Mouse (Mus musculus) cerebellum, postnatal 4 days (tissue): Measurements from ENCODE around the gene Tead1.

Experiments
- DNase-seq, 2 experiments: peaks; one replicate each; pipeline ENCODE4 v3.0.0; 2022; ENCODE audit warnings: low spot score in 2 of 2, mixed read lengths in 1 of 2

Gene Tead1

GRCm38 (mm10) chr7:112679171-112679512 is at the start of gene Tead1:
TSS of gene Tead1 (plus strand) at chr7:112679318.
- DNase-seq = peak; percentile 98 to 99

GRCm38 (mm10) chr7:112634505-112635213 is 44.5 kb upstream of the Tead1 start:
- no peak for DNase-seq

GRCm38 (mm10) chr7:112635936-112636335 is 43.2 kb upstream of the Tead1 start:
- DNase-seq = no peak

- DNase-seq = no peak
Observed at GRCm38 (mm10) chr7:112643866-112644543, 35.1 kb upstream of the Tead1 start.

- DNase-seq = no peak
Observed at GRCm38 (mm10) chr7:112644701-112645100, 34.4 kb upstream of the Tead1 start.

- DNase-seq = no peak
Observed at GRCm38 (mm10) chr7:112645724-112646123, 33.4 kb upstream of the Tead1 start.

GRCm38 (mm10) chr7:112647417-112647816 is 31.7 kb upstream of the Tead1 start:
- no peak for DNase-seq

GRCm38 (mm10) chr7:112656141-112656662 is 22.9 kb upstream of the Tead1 start:
- DNase-seq = no peak

- DNase-seq = no peak
Observed at GRCm38 (mm10) chr7:112658939-112659338, 20.2 kb upstream of the Tead1 start.

- DNase-seq = no peak
Observed at GRCm38 (mm10) chr7:112659816-112660215, 19.3 kb upstream of the Tead1 start.

- DNase-seq = no peak
Observed at GRCm38 (mm10) chr7:112660325-112660724, 18.8 kb upstream of the Tead1 start.

GRCm38 (mm10) chr7:112662398-112663313 is 16.5 kb upstream of the Tead1 start:
- DNase-seq = no peak

GRCm38 (mm10) chr7:112663314-112663966 is 15.7 kb upstream of the Tead1 start:
- DNase-seq = no peak

GRCm38 (mm10) chr7:112669993-112670392 is 9.1 kb upstream of the Tead1 start:
- DNase-seq = no peak

- DNase-seq = peak in 1 of 2 experiments; percentile 61
Observed at GRCm38 (mm10) chr7:112678418-112679170, 524 bp upstream of the Tead1 start.

- peak; percentile 37 to 73 for DNase-seq
Observed at GRCm38 (mm10) chr7:112679513-112680245, 561 bp downstream of the Tead1 start.

- DNase-seq = peak in 1 of 2 experiments; percentile 50
Observed at GRCm38 (mm10) chr7:112680498-112681251, 1.6 kb downstream of the Tead1 start.

- DNase-seq = no peak
Observed at GRCm38 (mm10) chr7:112684626-112685561, 5.8 kb downstream of the Tead1 start.
